Mouse (Mus musculus) stomach, embryonic 14.5 days (tissue): Measurements from ENCODE around the gene Ddx23. TPM values are rescaled to one million over a fixed set of nuclear protein-coding genes. Genes with fewer than 3 reads are reported as not detected.

Experiments
- ATAC-seq: fragments of 200-750 bp; cut with Nextera tagmentation; 2 replicates; pipeline ENCODE4 v1.8.0; 2017; ENCODE audit warnings: low read depth, moderate TSS enrichment; ENCODE audit not compliant: insufficient number of reproducible peaks, insufficient read depth, low FRiP score
- H3K27ac ChIP-seq: fragments of 300-500 bp; sonication (generic); 2 replicates; pipeline ENCODE4 v1.5.1; 2014; ENCODE audit warnings: mild to moderate bottlenecking, low read length, moderate library complexity, mixed read lengths
- H3K27me3 ChIP-seq: fragments of 300-500 bp; sonication (generic); 2 replicates; pipeline ENCODE4 v1.6.1; 2014; ENCODE audit warnings: low read length, control low read depth, mixed read lengths; ENCODE audit not compliant: control insufficient read depth, insufficient read depth
- H3K36me3 ChIP-seq: fragments of 300-500 bp; sonication (generic); 2 replicates; pipeline ENCODE4 v1.6.1; 2014; ENCODE audit warnings: mild to moderate bottlenecking, control low read depth, low read length, moderate library complexity, mixed read lengths; ENCODE audit not compliant: control insufficient read depth, insufficient read depth
- H3K4me1 ChIP-seq: fragments of 300-500 bp; sonication (generic); 2 replicates; pipeline ENCODE4 v1.6.1; 2014; ENCODE audit warnings: low read length, control low read depth, mixed read lengths; ENCODE audit not compliant: control insufficient read depth, insufficient read depth
- H3K4me2 ChIP-seq: fragments of 300-500 bp; sonication (generic); replicated peaks from 2 replicates; pipeline ENCODE4 v1.6.1; 2014; ENCODE audit warnings: low read depth, low read length, control low read depth
- H3K4me3 ChIP-seq: fragments of 300-500 bp; sonication (generic); 2 replicates; pipeline ENCODE4 v1.5.1; 2014; ENCODE audit warnings: low read depth, low read length, control low read depth
- H3K9ac ChIP-seq: fragments of 300-500 bp; sonication (generic); replicated peaks from 2 replicates; pipeline ENCODE4 v1.6.1; 2014; ENCODE audit warnings: low read depth, mild to moderate bottlenecking, control low read depth, low read length, moderate library complexity, mixed read lengths
- H3K9me3 ChIP-seq: fragments of 300-500 bp; sonication (generic); 2 replicates; pipeline ENCODE4 v1.6.1; 2016; ENCODE audit warnings: low read depth, low read length, control low read depth; ENCODE audit not compliant: control insufficient read depth
- WGBS: fragments of 180-500 bp; shearing (Covaris S2); extraction: QIAGEN DNeasy Blood & Tissue Kit; methylation state at CpG from one replicate; pipeline ENCODE4 v1.1.7; 2014; 5-methylcytosine and 5-hydroxymethylcytosine counted together
- polyA plus RNA-seq: library from polyadenylated mRNA; unstranded; fragments of >200 nt; fragmentation: Nextera tagmentation; extraction: Ambion mirVana; gene quantifications from 2 replicates; pipeline ENCODE4 v1.2.1, GENCODE M21; 2014

Ddx23 gene
- polyA plus RNA-seq, 1 experiment from 2014 or later: 30.3 TPM

GRCm38 (mm10) chr15:98692171-98692715 lies 29.5 kb upstream of the Ddx23 start:
- 0 out of 2 replicates have a peak overlapping the region, but pooled peaks have one; percentile 10 for H3K27ac ChIP-seq
- no peaks in the 10 kb centered on the region for H3K27me3 ChIP-seq
- H3K4me2 ChIP-seq: 0 out of 2 replicates have a peak overlapping the region, but pooled peaks have one; percentile 5
- ATAC-seq: no peak
- 0 out of 2 replicates have a peak, but pooled peaks cover 4% of the 10 kb centered on the region for H3K4me1 ChIP-seq
- H3K36me3 ChIP-seq: no peaks in the 10 kb centered on the region
- no peak overlapping the region for H3K9ac ChIP-seq
- H3K4me3 ChIP-seq: no peak overlapping the region
- WGBS: 26% methylated on average over 11 of the region's 11 CpGs
- H3K9me3 ChIP-seq: no peaks in the 10 kb centered on the region

- H3K4me1 ChIP-seq: 0 out of 2 replicates have a peak, but pooled peaks cover 4% of the 10 kb centered on the region
- no peak for ATAC-seq
- H3K4me3 ChIP-seq: no peak overlapping the region
- H3K36me3 ChIP-seq: no peaks in the 10 kb centered on the region
- no peak overlapping the region for H3K4me2 ChIP-seq
- H3K9me3 ChIP-seq: no peaks in the 10 kb centered on the region
- H3K27me3 ChIP-seq: no peaks in the 10 kb centered on the region
- WGBS: 53% methylated on average over 7 of the region's 7 CpGs
- H3K9ac ChIP-seq: no peak overlapping the region
- 0 out of 2 replicates have a peak overlapping the region, but pooled peaks have one; percentile 10 for H3K27ac ChIP-seq
Observed at GRCm38 (mm10) chr15:98691486-98692147, 28.9 kb upstream of the Ddx23 start.

- ATAC-seq: no peak
- 77% methylated on average over 2 of the region's 2 CpGs for WGBS
- Histone ChIP-seq H3K27ac (no peak overlapping the region), H3K36me3 (no peaks in the 10 kb centered on the region), H3K4me3 (no peak overlapping the region), H3K4me2 (no peak overlapping the region), H3K9ac (no peak overlapping the region), H3K4me1 (0 out of 2 replicates have a peak, but pooled peaks cover 4% of the 10 kb centered on the region), H3K9me3 (no peaks in the 10 kb centered on the region), H3K27me3 (no peaks in the 10 kb centered on the region)
Observed at GRCm38 (mm10) chr15:98689682-98690081, 27.0 kb upstream of the Ddx23 start.

GRCm38 (mm10) chr15:98685926-98686325 lies 23.2 kb upstream of the Ddx23 start:
- H3K9me3 ChIP-seq: no peaks in the 10 kb centered on the region
- ATAC-seq: no peak
- no peak overlapping the region for H3K4me2 ChIP-seq
- 65% methylated on average over 3 of the region's 3 CpGs for WGBS
- H3K4me3 ChIP-seq: no peak overlapping the region
- H3K36me3 ChIP-seq: no peaks in the 10 kb centered on the region
- H3K4me1 ChIP-seq: no peaks in the 10 kb centered on the region
- no peak overlapping the region for H3K9ac ChIP-seq
- H3K27ac ChIP-seq: no peak overlapping the region
- H3K27me3 ChIP-seq: no peaks in the 10 kb centered on the region

GRCm38 (mm10) chr15:98683746-98684145 lies 21.1 kb upstream of the Ddx23 start:
- Histone ChIP-seq H3K36me3 (no peaks in the 10 kb centered on the region), H3K27ac (no peak overlapping the region)
- 83% methylated on average over 1 of the region's 1 CpGs for WGBS

GRCm38 (mm10) chr15:98683177-98683576 lies 20.5 kb upstream of the Ddx23 start:
- no peaks in the 10 kb centered on the region for H3K9me3 ChIP-seq
- no peak overlapping the region for H3K27ac ChIP-seq
- no peak overlapping the region for H3K4me3 ChIP-seq
- H3K36me3 ChIP-seq: no peaks in the 10 kb centered on the region
- H3K27me3 ChIP-seq: no peaks in the 10 kb centered on the region
- no peaks in the 10 kb centered on the region for H3K4me1 ChIP-seq
- ATAC-seq: no peak
- 56% methylated on average over 10 of the region's 10 CpGs for WGBS
- H3K9ac ChIP-seq: no peak overlapping the region
- no peak overlapping the region for H3K4me2 ChIP-seq

More at GRCm38 (mm10) chr15:98683746-98684145, 21.1 kb upstream of the Ddx23 start:
- Histone ChIP-seq H3K4me3 (no peak overlapping the region), H3K9me3 (no peaks in the 10 kb centered on the region), H3K9ac (no peak overlapping the region), H3K27me3 (no peaks in the 10 kb centered on the region), H3K4me1 (no peaks in the 10 kb centered on the region), H3K4me2 (no peak overlapping the region)
- ATAC-seq: no peak

GRCm38 (mm10) chr15:98681633-98682032 lies 18.9 kb upstream of the Ddx23 start:
- Histone ChIP-seq H3K4me3 (no peak overlapping the region), H3K9me3 (no peaks in the 10 kb centered on the region), H3K4me1 (peaks cover 5% of the 10 kb centered on the region; the same call in 1 of the 2 replicates), H3K36me3 (no peaks in the 10 kb centered on the region), H3K9ac (no peak overlapping the region), H3K4me2 (no peak overlapping the region), H3K27me3 (0 out of 2 replicates have a peak, but pooled peaks cover 3% of the 10 kb centered on the region), H3K27ac (no peak overlapping the region)
- ATAC-seq: no peak
- 72% methylated on average over 7 of the region's 7 CpGs for WGBS

- 83% methylated on average over 8 of the region's 8 CpGs for WGBS
- H3K27me3 ChIP-seq: 0 out of 2 replicates have a peak, but pooled peaks cover 7% of the 10 kb centered on the region
Observed at GRCm38 (mm10) chr15:98680660-98681059, 18.0 kb upstream of the Ddx23 start.

More at GRCm38 (mm10) chr15:98680660-98681059, 18.0 kb upstream of the Ddx23 start:
- Histone ChIP-seq H3K27ac (no peak overlapping the region), H3K4me3 (no peak overlapping the region), H3K4me2 (no peak overlapping the region), H3K9me3 (no peaks in the 10 kb centered on the region), H3K9ac (no peak overlapping the region), H3K36me3 (no peaks in the 10 kb centered on the region), H3K4me1 (peaks cover 9% of the 10 kb centered on the region; the same call in 1 of the 2 replicates)
- ATAC-seq: no peak
